Mouse (Mus musculus) liver, adult (tissue): Measurements from ENCODE around the gene Wfdc1.

ENCODE experiments used
- GATA4 ChIP-seq: IDR thresholded peaks from 2 replicates; pipeline ENCODE4 v1.6.1; 2014; ENCODE audit warnings: mild to moderate bottlenecking, low read length; ENCODE audit not compliant: insufficient replicate concordance

Wfdc1 gene

GRCm38 (mm10) chr8:119728351-119728895 lies 62.3 kb downstream of the Wfdc1 start:
- TF ChIP-seq GATA4: no peak

DNA sequence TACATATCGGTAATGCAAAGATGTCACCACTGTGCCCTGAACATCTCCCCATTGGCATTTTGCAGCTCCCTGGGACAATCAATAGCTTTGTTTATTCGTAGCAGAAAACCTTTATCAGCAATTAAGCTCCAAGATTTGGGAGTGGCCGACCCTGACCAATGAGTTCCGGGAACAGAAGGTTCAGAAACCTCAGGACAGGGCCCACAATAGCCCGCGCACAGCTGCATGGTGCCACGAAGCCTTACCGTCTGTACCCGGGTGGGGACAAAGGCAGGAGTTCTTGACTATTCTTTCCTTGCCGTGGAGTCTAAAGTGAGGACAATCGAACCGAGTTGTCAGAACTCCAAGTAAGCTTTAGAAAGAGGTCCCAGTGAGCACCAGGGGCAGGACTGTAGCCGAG lies 65.9 kb downstream of the Wfdc1 start:
- no peak for TF ChIP-seq GATA4

DNA sequence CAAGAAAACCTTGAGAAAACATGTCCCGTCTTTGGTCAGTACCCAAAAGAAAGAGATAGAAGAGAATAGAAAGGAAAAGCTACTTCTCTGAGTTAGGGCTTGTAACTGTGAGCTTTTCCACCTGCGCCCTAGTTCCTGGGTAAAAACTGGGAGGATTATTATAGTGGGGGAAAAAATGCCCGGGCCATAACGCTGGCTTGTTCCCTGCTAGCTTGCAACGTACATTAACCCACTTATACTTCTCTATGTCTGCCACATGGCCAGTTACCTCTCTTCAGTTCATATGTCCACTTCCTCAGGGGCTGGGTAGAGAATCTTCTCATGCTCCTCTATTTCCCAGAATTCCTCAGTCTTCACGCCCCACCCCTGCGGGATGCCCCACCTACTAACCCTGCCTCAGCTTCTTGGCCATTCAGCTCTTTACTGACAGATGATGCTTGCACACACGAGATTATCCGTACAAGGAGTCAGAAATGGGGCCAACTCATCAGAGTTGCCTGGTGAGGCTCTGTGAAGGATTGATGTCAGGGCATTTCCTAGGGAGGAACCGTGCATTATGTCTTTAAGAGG lies 70.3 kb downstream of the Wfdc1 start:
- TF ChIP-seq GATA4: no peak

GRCm38 (mm10) chr8:119737093-119737900 lies 71.1 kb downstream of the Wfdc1 start:
- TF ChIP-seq GATA4: peak; percentile 27; the same call in 1 of the 2 replicates
